Mouse (Mus musculus): ENCODE data around the gene Epsti1. TPM values are rescaled to one million over a fixed set of nuclear protein-coding genes. Genes with fewer than 3 reads are reported as not detected.
"Not testable (repeated sequence)": the region's sequence is repeated elsewhere in the genome, so short reads cannot be mapped to it uniquely, and the experiment has no call there.

The Epsti1 gene
- polyA plus RNA-seq (2015; fragmentation: Nextera tagmentation; extraction: Ambion mirVana), result 6.4 and 6.7 TPM in 2 replicates

GRCm38 (mm10) chr14:77904171-77904762, at the start of gene Epsti1:
Gene Epsti1 (plus strand): TSS chr14:77904239.
- H3K36me3 ChIP-seq, result no peaks in the 10 kb centered on the region
- peak within 1 kb of the TSS; percentile 31 for H3K4me3 ChIP-seq (replicated peaks)
- peak within 1 kb of the TSS; percentile 53 for H3K4me2 ChIP-seq (replicated peaks)
- no peaks in the 10 kb centered on the region for H3K9me3 ChIP-seq
- H3K4me1 ChIP-seq (replicated peaks), result no peaks in the 10 kb centered on the region
- ATAC-seq, result peak; percentile 88
- 49% methylated on average over 15 of the region's 15 CpGs for WGBS
- peak within 1 kb of the TSS; percentile 45; the same call in 1 of the 2 replicates for H3K27ac ChIP-seq
- H3K27me3 ChIP-seq (replicated peaks), result no peaks in the 10 kb centered on the region
- peak within 1 kb of the TSS; percentile 15; the same call in 1 of the 2 replicates for H3K9ac ChIP-seq

GRCm38 (mm10) chr14:77859894-77860293, 44.1 kb upstream of the Epsti1 start:
- no peaks in the 10 kb centered on the region for H3K36me3 ChIP-seq
- 84% methylated on average over 1 of the region's 1 CpGs for WGBS
- no peak for ATAC-seq

GRCm38 (mm10) chr14:77860841-77861560, 43.0 kb upstream of the Epsti1 start:
- Histone ChIP-seq H3K4me2 (replicated peaks) (no peak overlapping the region), H3K9me3 (no peaks in the 10 kb centered on the region), H3K4me1 (replicated peaks) (no peaks in the 10 kb centered on the region), H3K36me3 (no peaks in the 10 kb centered on the region), H3K27ac (no peak overlapping the region), H3K27me3 (replicated peaks) (no peaks in the 10 kb centered on the region), H3K9ac (no peak overlapping the region), H3K4me3 (replicated peaks) (no peak overlapping the region)
- ATAC-seq, result no peak
- WGBS, result 47% methylated on average over 5 of the region's 5 CpGs

More at GRCm38 (mm10) chr14:77859894-77860293, 44.1 kb upstream of the Epsti1 start:
- Histone ChIP-seq H3K4me2 (replicated peaks) (no peak overlapping the region), H3K4me3 (replicated peaks) (no peak overlapping the region), H3K27ac (no peak overlapping the region), H3K27me3 (replicated peaks) (no peaks in the 10 kb centered on the region), H3K9me3 (no peaks in the 10 kb centered on the region), H3K4me1 (replicated peaks) (no peaks in the 10 kb centered on the region), H3K9ac (no peak overlapping the region)

- Histone ChIP-seq H3K9ac (no peak overlapping the region), H3K4me1 (replicated peaks) (no peaks in the 10 kb centered on the region), H3K27me3 (replicated peaks) (no peaks in the 10 kb centered on the region), H3K36me3 (no peaks in the 10 kb centered on the region), H3K27ac (no peak overlapping the region), H3K4me3 (replicated peaks) (no peak overlapping the region), H3K4me2 (replicated peaks) (no peak overlapping the region), H3K9me3 (no peaks in the 10 kb centered on the region)
- WGBS, result 86% methylated on average over 3 of the region's 3 CpGs
- ATAC-seq, result no peak
Observed at GRCm38 (mm10) chr14:77864051-77864450, 40.0 kb upstream of the Epsti1 start.

- ATAC-seq, result no peak
- WGBS, result 86% methylated on average over 6 of the region's 6 CpGs
Observed at GRCm38 (mm10) chr14:77864510-77864909, 39.5 kb upstream of the Epsti1 start.

GRCm38 (mm10) chr14:77867601-77868000, 36.4 kb upstream of the Epsti1 start:
- no peak for ATAC-seq
- WGBS, result 88% methylated on average over 5 of the region's 5 CpGs
- H3K4me2 ChIP-seq (replicated peaks), result no peak overlapping the region
- no peaks in the 10 kb centered on the region for H3K36me3 ChIP-seq
- H3K4me1 ChIP-seq (replicated peaks), result no peaks in the 10 kb centered on the region
- H3K9me3 ChIP-seq, result no peaks in the 10 kb centered on the region
- no peaks in the 10 kb centered on the region for H3K27me3 ChIP-seq (replicated peaks)
- H3K9ac ChIP-seq, result no peak overlapping the region
- no peak overlapping the region for H3K4me3 ChIP-seq (replicated peaks)
- H3K27ac ChIP-seq, result no peak overlapping the region

More at GRCm38 (mm10) chr14:77864510-77864909, 39.5 kb upstream of the Epsti1 start:
- H3K9ac ChIP-seq, result no peak overlapping the region
- H3K4me2 ChIP-seq (replicated peaks), result no peak overlapping the region
- no peaks in the 10 kb centered on the region for H3K36me3 ChIP-seq
- no peaks in the 10 kb centered on the region for H3K4me1 ChIP-seq (replicated peaks)
- no peaks in the 10 kb centered on the region for H3K27me3 ChIP-seq (replicated peaks)
- H3K4me3 ChIP-seq (replicated peaks), result no peak overlapping the region
- H3K9me3 ChIP-seq, result no peaks in the 10 kb centered on the region
- no peak overlapping the region for H3K27ac ChIP-seq

GRCm38 (mm10) chr14:77870926-77871325, 33.1 kb upstream of the Epsti1 start:
- ATAC-seq, result no peak
- Histone ChIP-seq H3K36me3 (no peaks in the 10 kb centered on the region), H3K9ac (no peak overlapping the region), H3K27ac (no peak overlapping the region), H3K4me2 (replicated peaks) (no peak overlapping the region), H3K9me3 (no peaks in the 10 kb centered on the region), H3K27me3 (replicated peaks) (no peaks in the 10 kb centered on the region), H3K4me1 (replicated peaks) (no peaks in the 10 kb centered on the region), H3K4me3 (replicated peaks) (no peak overlapping the region)
- 87% methylated on average over 3 of the region's 3 CpGs for WGBS

- H3K9ac ChIP-seq, result no peak overlapping the region
- H3K36me3 ChIP-seq, result no peaks in the 10 kb centered on the region
- H3K4me3 ChIP-seq (replicated peaks), result no peak overlapping the region
- no peaks in the 10 kb centered on the region for H3K27me3 ChIP-seq (replicated peaks)
- H3K9me3 ChIP-seq, result no peaks in the 10 kb centered on the region
- no peak for ATAC-seq
- no peak overlapping the region for H3K27ac ChIP-seq
- H3K4me1 ChIP-seq (replicated peaks), result no peaks in the 10 kb centered on the region
- H3K4me2 ChIP-seq (replicated peaks), result no peak overlapping the region
- WGBS, result 83% methylated on average over 6 of the region's 6 CpGs
Observed at GRCm38 (mm10) chr14:77871380-77871975, 32.6 kb upstream of the Epsti1 start.

- ATAC-seq, result peak; percentile 97
- no peak within 1 kb of the TSS for H3K27ac ChIP-seq
- 1% methylated on average over 44 of the region's 44 CpGs for WGBS
Observed at GRCm38 (mm10) chr14:77874304-77875241, 29.5 kb upstream of the Epsti1 start, which contains the start of gene Dnajc15. Gene Dnajc15 (minus strand): TSS chr14:77875125.

GRCm38 (mm10) chr14:77876199-77876598, 27.8 kb upstream of the Epsti1 start:
- 83% methylated on average over 1 of the region's 1 CpGs for WGBS
- Histone ChIP-seq H3K4me3 (replicated peaks) (no peak overlapping the region), H3K4me2 (replicated peaks) (no peak overlapping the region), H3K36me3 (no peaks in the 10 kb centered on the region), H3K9me3 (no peaks in the 10 kb centered on the region), H3K27me3 (replicated peaks) (no peaks in the 10 kb centered on the region), H3K27ac (no peak overlapping the region), H3K9ac (no peak overlapping the region), H3K4me1 (replicated peaks) (no peaks in the 10 kb centered on the region)
- ATAC-seq, result no peak

More at GRCm38 (mm10) chr14:77874304-77875241, 29.5 kb upstream of the Epsti1 start, which contains the start of gene Dnajc15:
- peak within 1 kb of the TSS; percentile 70 for H3K4me2 ChIP-seq (replicated peaks)
- peak within 1 kb of the TSS; percentile 86 for H3K4me3 ChIP-seq (replicated peaks)
- H3K36me3 ChIP-seq, result no peaks in the 10 kb centered on the region
- H3K27me3 ChIP-seq (replicated peaks), result no peaks in the 10 kb centered on the region
- H3K4me1 ChIP-seq (replicated peaks), result no peaks in the 10 kb centered on the region
- H3K9ac ChIP-seq, result peak within 1 kb of the TSS; percentile 88
- no peaks in the 10 kb centered on the region for H3K9me3 ChIP-seq

GRCm38 (mm10) chr14:77877876-77878275, 26.2 kb upstream of the Epsti1 start:
- not testable (repeated sequence) for ATAC-seq; H3K27me3 ChIP-seq (replicated peaks); H3K4me2 ChIP-seq (replicated peaks); H3K9ac ChIP-seq; H3K4me3 ChIP-seq (replicated peaks); H3K4me1 ChIP-seq (replicated peaks); H3K27ac ChIP-seq; H3K36me3 ChIP-seq; H3K9me3 ChIP-seq
- 82% methylated on average over 2 of the region's 2 CpGs for WGBS

All from intestine, embryonic 15.5 days (tissue).